Comparison of ENCODE assay signal across 21 mouse cellular contexts in genomic region chr12:76844346-76845061, GRCm38 (mm10). TPM values are rescaled to one million over a fixed set of nuclear protein-coding genes. Genes with fewer than 3 reads are reported as not detected.
DNase-seq lines count a peak whose midpoint lies in the region; ATAC-seq and TF ChIP-seq lines count a peak whose summit lies in the region.
"Had no signal": no experiment of that assay in that cellular context is flagged by ENCODE, and none has a peak within 500 bp of the region (broad histone marks: within the 10 kb centered on the region; RNA-seq: fewer than 3 reads in every experiment).

No protein-coding gene starts in this region.

- TF ChIP-seq CTCF in thymus, adult 2 months (IDR thresholded peaks at IDR 0.05; ENCODE audit: borderline replicate concordance, control insufficient read depth, extremely low read depth, insufficient read depth, low read length, poor library complexity): no peak

- no peaks in the 10 kb centered on the region for H3K36me3 ChIP-seq in thymus, adult 2 months (ENCODE audit: control insufficient read depth, insufficient read depth, low read length)
- H3K36me3 ChIP-seq in embryonic facial prominence, embryonic 10.5 days (replicated peaks): peaks cover 16% of the 10 kb centered on the region; the same call in 1 of the 2 replicates
- H3K36me3 ChIP-seq: heart, embryonic 15.5 days had no signal

- H3K4me1 ChIP-seq in thymus, adult 2 months (replicated peaks; ENCODE audit: control insufficient read depth, insufficient read depth, low read length): peaks cover 12% of the 10 kb centered on the region
- H3K4me1 ChIP-seq in embryonic facial prominence, embryonic 10.5 days: no peaks in the 10 kb centered on the region
- H3K4me1 ChIP-seq: forebrain, embryonic 13.5 days; heart, embryonic 15.5 days; hindbrain, embryonic 13.5 days had no signal

- peak; percentile 91 for ATAC-seq in CD4-positive, CD25-positive, alpha-beta regulatory T cell, adult 4 months
- ATAC-seq: forebrain, embryonic 13.5 days; forebrain, postnatal 0 days; hindbrain, postnatal 0 days; Patski had no signal

- H3K9me3 ChIP-seq in embryonic facial prominence, embryonic 10.5 days: no peaks in the 10 kb centered on the region
- H3K9me3 ChIP-seq: forebrain, embryonic 13.5 days; heart, embryonic 15.5 days; hindbrain, embryonic 13.5 days had no signal

- no peak for DNase-seq in thymus, adult 2 months
- no peak for DNase-seq in thymus, adult 18-20 months
- peak; percentile 54 for DNase-seq in induced T-regulatory cell, adult 2 months (ENCODE audit: low read depth)
- DNase-seq in retina, postnatal 7 days (ENCODE audit: low read depth, low spot score): peak; percentile 33
- DNase-seq in embryonic facial prominence, embryonic 10.5 days (ENCODE audit: low spot score): no peak
- DNase-seq in embryo, embryonic 11 days: no peak
- DNase-seq: adrenal gland, postnatal 14 days; cerebellum, adult 11-12 months; cerebellum, adult 9-10 months; cerebellum, postnatal 25 days; forebrain, postnatal 0 days; gastrocnemius, postnatal 14 days; heart, adult 2 months; heart, postnatal 14 days had no signal

- no peak for TF ChIP-seq POLR2A in thymus, adult 2 months (IDR thresholded peaks at IDR 0.05; ENCODE audit: control insufficient read depth, extremely low read depth, insufficient read depth, low read length, poor library complexity)

- H3K27me3 ChIP-seq in thymus, adult 2 months (ENCODE audit: control insufficient read depth, insufficient read depth, low read length): no peaks in the 10 kb centered on the region
- no peaks in the 10 kb centered on the region for H3K27me3 ChIP-seq in embryonic facial prominence, embryonic 10.5 days (replicated peaks; ENCODE audit: low read depth, poor library complexity, severe bottlenecking)
- H3K27me3 ChIP-seq: CH12.LX; forebrain, embryonic 13.5 days; heart, embryonic 15.5 days; hindbrain, embryonic 13.5 days; Patski had no signal

- no peak overlapping the region for H3K4me3 ChIP-seq in thymus, adult 2 months (ENCODE audit: control insufficient read depth, insufficient read depth, low read length)
- H3K4me3 ChIP-seq in embryonic facial prominence, embryonic 10.5 days: no peak overlapping the region
- H3K4me3 ChIP-seq: forebrain, embryonic 13.5 days; heart, adult 2 months; heart, embryonic 15.5 days; hindbrain, embryonic 13.5 days had no signal

- WGBS in thymus, adult 2 months: 87% methylated on average over 15 of the region's 15 CpGs
- 93% methylated on average over 15 of the region's 15 CpGs for WGBS in embryonic facial prominence, embryonic 10.5 days

- peak overlapping the region; percentile 54; the same call in 1 of the 2 replicates for H3K27ac ChIP-seq in thymus, adult 2 months (ENCODE audit: control insufficient read depth, insufficient read depth, low read length)
- H3K27ac ChIP-seq in embryonic facial prominence, embryonic 10.5 days (replicated peaks): no peak overlapping the region
- H3K27ac ChIP-seq: forebrain, embryonic 13.5 days; heart, adult 2 months; heart, embryonic 15.5 days; hindbrain, embryonic 13.5 days; hindbrain, postnatal 0 days had no signal

RNA-seq across cellular contexts. Expression of gene Rab15, which starts 21.8 kb away (rescaled TPM):
- 18.6 and 21.9 TPM in 2 replicates for polyA plus RNA-seq in thymus, adult 2 months (2012; rRNA removed)
- not detected for polyA plus RNA-seq in CD4-positive, CD25-positive, alpha-beta regulatory T cell, adult 4 months (2017; shearing (Covaris generic))
- 15.7 and 17.3 TPM in 2 replicates for polyA plus RNA-seq in embryonic facial prominence, embryonic 10.5 days (2016; fragmentation: Nextera tagmentation; extraction: Ambion mirVana)

RNA-seq across cellular contexts. Expression of gene Gpx2, which starts 49.1 kb away (rescaled TPM):
- polyA plus RNA-seq in thymus, adult 2 months (2012; rRNA removed): 5.4 and 6.3 TPM in 2 replicates
- not detected for polyA plus RNA-seq in CD4-positive, CD25-positive, alpha-beta regulatory T cell, adult 4 months (2017; shearing (Covaris generic))
- polyA plus RNA-seq in embryonic facial prominence, embryonic 10.5 days (2016; fragmentation: Nextera tagmentation; extraction: Ambion mirVana): 0.55 and 1.3 TPM in 2 replicates
- polyA plus RNA-seq: hindbrain, embryonic 13.5 days; Patski had no signal

Comparison
In these comparisons a context has a peak if more than half of its experiments do, and no peak if none do; other contexts are left out.
1. DNase-seq: peak in induced T-regulatory cell, adult 2 months (single experiment) and retina, postnatal 7 days (single experiment); none in thymus, adult 2 months (single experiment), thymus, adult 18-20 months (0 of 2), embryonic facial prominence, embryonic 10.5 days (single experiment) and embryo, embryonic 11 days (single experiment).
2. RNA of gene Rab15, which starts 21.8 kb away (polyA plus RNA-seq): 18.6 to 21.9 TPM in thymus, adult 2 months and 15.7 to 17.3 TPM in embryonic facial prominence, embryonic 10.5 days; not detected in CD4-positive, CD25-positive, alpha-beta regulatory T cell, adult 4 months; every median in the first group is over 10 times any median in the second.